Mouse (Mus musculus): ENCODE results near the gene D630003M21Rik. TPM values are rescaled to one million over a fixed set of nuclear protein-coding genes. Genes with fewer than 3 reads are reported as not detected.
A peak's percentile ranks its signal among the peaks of the same experiment; 100 is the strongest.

Gene D630003M21Rik
- polyA plus RNA-seq, 1 experiment = 0.25 TPM

DNA sequence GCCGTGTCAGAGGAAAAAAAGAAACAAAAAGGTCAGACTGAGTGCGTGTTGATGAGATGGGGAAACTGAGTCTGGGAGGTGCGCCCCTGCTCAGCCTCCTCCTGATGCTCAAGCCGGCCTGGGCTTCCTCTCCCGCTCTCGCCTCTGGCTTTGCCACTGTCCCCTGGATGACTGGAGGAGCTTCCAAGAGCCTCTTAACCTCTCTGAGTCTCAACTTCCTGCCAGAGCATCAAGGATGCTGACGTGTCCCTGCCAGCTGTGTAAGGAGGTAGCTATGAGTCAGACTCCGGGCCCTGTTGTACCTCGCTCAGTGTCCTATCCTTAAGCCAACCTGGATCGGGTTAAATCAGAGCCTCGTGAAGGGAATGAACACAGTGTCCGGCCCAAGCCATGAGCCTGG lies 91.3 kb downstream of the D630003M21Rik start:
- H3K4me2 ChIP-seq (ENCODE audit: low read depth) = no peak overlapping the region

DNA sequence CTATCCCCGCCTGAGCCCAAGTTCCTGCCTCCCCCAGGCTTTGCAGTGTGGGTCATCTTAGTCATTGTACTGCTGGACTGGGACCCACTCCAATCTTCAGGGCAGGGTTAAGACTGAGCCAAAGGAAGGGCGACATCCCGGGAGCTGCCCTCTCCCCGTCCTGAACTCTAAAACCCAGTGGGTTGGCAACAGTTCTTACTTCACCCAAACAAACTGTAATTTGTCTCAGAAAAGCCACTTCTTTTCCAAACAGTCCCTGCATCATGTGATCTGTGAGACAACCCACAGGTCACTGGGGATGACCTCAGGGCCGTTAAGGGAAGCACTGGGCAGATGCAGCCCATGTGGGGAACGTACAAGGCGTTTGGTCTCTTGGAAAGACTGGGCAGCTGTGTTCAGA lies 92.8 kb downstream of the D630003M21Rik start:
- Histone ChIP-seq H3K79me2 (ENCODE audit: control insufficient read depth, insufficient read depth) (no peaks in the 10 kb centered on the region), H3K4me2 (ENCODE audit: low read depth) (peak overlapping the region; percentile 59), H3K4me3 (no peak overlapping the region), H3K27me3 (ENCODE audit: control insufficient read depth, insufficient read depth, insufficient read length) (no peaks in the 10 kb centered on the region), H3ac (ENCODE audit: control insufficient read depth, insufficient read length) (no peak overlapping the region), H3K36me3 (ENCODE audit: control insufficient read depth, insufficient read depth) (no peaks in the 10 kb centered on the region)
- TF ChIP-seq TCF3 (IDR thresholded peaks at IDR 0.05; ENCODE audit: insufficient read length, low read depth) = no peak
- peak; percentile 90 for TF ChIP-seq USF1 (IDR thresholded peaks at IDR 0.05; ENCODE audit: low read depth)
- no peak for TF ChIP-seq REST (IDR thresholded peaks at IDR 0.05; ENCODE audit: insufficient read depth, insufficient read length)

More for the DNA sequence above, 91.3 kb downstream of the D630003M21Rik start:
- TF ChIP-seq POLR2A (IDR thresholded peaks at IDR 0.05; ENCODE audit: insufficient read length, low read depth) (no peak), MYOD1 (IDR thresholded peaks at IDR 0.05; ENCODE audit: control insufficient read depth in 1 of 3, insufficient read length in 2 of 3, low read depth in 2 of 3) (peak in 1 of 3 experiments; percentile 5)
- Histone ChIP-seq H3K36me3 (ENCODE audit: control insufficient read depth, insufficient read depth) (no peaks in the 10 kb centered on the region), H3K4me3 (no peak overlapping the region), H3ac (ENCODE audit: control insufficient read depth, insufficient read length) (no peak overlapping the region), H3K79me2 (ENCODE audit: control insufficient read depth, insufficient read depth) (no peaks in the 10 kb centered on the region), H3K27me3 (ENCODE audit: control insufficient read depth, insufficient read depth, insufficient read length) (no peaks in the 10 kb centered on the region)

DNA sequence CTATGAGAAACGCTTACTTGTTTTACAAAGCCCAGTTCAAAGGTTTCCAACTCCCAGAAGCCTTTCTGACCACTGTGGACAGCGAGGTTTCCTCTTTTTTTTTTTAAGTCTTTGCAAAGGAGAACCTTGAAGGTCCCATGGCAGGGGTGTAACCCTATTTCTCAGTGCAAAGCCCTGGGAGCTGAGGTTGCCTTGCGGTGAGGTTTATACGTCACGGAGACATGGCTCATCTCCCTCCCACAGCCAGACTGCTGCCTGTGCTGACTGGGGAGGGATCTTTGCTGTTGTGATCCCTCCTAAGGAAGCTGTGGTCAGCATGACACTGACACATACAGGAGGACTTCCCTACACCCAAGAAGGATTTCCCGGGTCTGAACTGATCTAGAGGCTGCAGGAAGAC lies 96.0 kb downstream of the D630003M21Rik start:
- H3K4me2 ChIP-seq (ENCODE audit: low read depth) = peak overlapping the region; percentile 24
- H3ac ChIP-seq (ENCODE audit: control insufficient read depth, insufficient read length) = no peak overlapping the region
- H3K36me3 ChIP-seq (ENCODE audit: control insufficient read depth, insufficient read depth) = no peaks in the 10 kb centered on the region
- TF ChIP-seq POLR2AphosphoS2 (IDR thresholded peaks at IDR 0.05; ENCODE audit: insufficient read length, low read depth) = no peak
- H3K4me3 ChIP-seq = no peak overlapping the region
- H3K79me2 ChIP-seq (ENCODE audit: control insufficient read depth, insufficient read depth) = no peaks in the 10 kb centered on the region
- no peaks in the 10 kb centered on the region for H3K27me3 ChIP-seq (ENCODE audit: control insufficient read depth, insufficient read depth, insufficient read length)

Other genes with a start within 250 kb of the D630003M21Rik start
- 11.3 TPM for gene Tti1, start 200.8 kb downstream of the D630003M21Rik start, polyA plus RNA-seq (2012; fragmentation: generic; extraction: Trizol)
- gene Rprd1b, start 200.7 kb downstream of the D630003M21Rik start, polyA plus RNA-seq (2012; fragmentation: generic; extraction: Trizol) = 11.6 TPM
- 61.0 TPM for gene Tgm2, start 82.8 kb downstream of the D630003M21Rik start, polyA plus RNA-seq (2012; fragmentation: generic; extraction: Trizol)
- gene Bpi, start 28.9 kb upstream of the D630003M21Rik start, polyA plus RNA-seq (2012; fragmentation: generic; extraction: Trizol) = not detected
- 0.11 TPM for gene Lbp, start 77.3 kb upstream of the D630003M21Rik start, polyA plus RNA-seq (2012; fragmentation: generic; extraction: Trizol)
- not detected for gene Snhg11, start 146.4 kb upstream of the D630003M21Rik start, polyA plus RNA-seq (2012; fragmentation: generic; extraction: Trizol)
- gene Ralgapb, start 180.6 kb upstream of the D630003M21Rik start, polyA plus RNA-seq (2012; fragmentation: generic; extraction: Trizol) = 10.8 TPM

All from myocyte (in vitro differentiated cells).